Mouse (Mus musculus): ENCODE results near the gene Cdc42ep5.

DNA sequence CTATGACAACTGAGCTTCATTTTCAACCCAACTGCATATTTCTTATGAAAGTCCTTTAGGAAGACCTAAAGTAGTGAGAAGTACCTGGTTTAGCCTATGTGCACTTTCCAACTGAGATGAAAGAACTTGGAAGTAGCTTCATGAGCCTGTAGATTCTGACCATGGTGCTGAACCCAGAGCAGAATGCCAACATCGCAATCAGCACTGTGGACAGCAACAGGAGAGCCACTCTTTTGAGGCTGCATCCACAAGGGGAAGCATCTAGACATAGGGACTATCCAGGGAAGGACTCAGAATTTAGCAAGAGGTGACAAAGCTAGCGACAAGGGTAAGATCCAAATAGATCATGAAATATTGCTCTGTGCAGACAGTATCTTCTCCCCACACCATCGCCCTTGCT, 13.8 kb upstream of the Cdc42ep5 start:
- TF ChIP-seq CHD2 (IDR thresholded peaks at IDR 0.05; ENCODE audit: low read depth, low read length) (no peak), ZC3H11A (IDR thresholded peaks at IDR 0.05; ENCODE audit: borderline replicate concordance, low read depth, low read length) (no peak), ZNF384 (IDR thresholded peaks at IDR 0.05; ENCODE audit: low read depth, low read length) (no peak)

Data from ES-E14 (cell line).